Mouse (Mus musculus): ENCODE data around the gene Ywhag. TPM values are rescaled to one million over a fixed set of nuclear protein-coding genes. Genes with fewer than 3 reads are reported as not detected.

Gene Ywhag
- 124 and 130 TPM in 2 replicates for total RNA-seq (2015)
- total RNA-seq (2017), result 87.4 and 88.3 TPM in 2 replicates

GRCm38 (mm10) chr5:135934481-135935175 lies at the start of gene Ywhag:
Gene Ywhag (minus strand): TSS chr5:135934616.
- ATAC-seq (replicated peaks; ENCODE audit: poor library complexity), result peak; percentile 87

GRCm38 (mm10) chr5:135982398-135982797 lies 48.0 kb upstream of the Ywhag start:
- ATAC-seq (replicated peaks; ENCODE audit: poor library complexity), result peak; percentile 94

GRCm38 (mm10) chr5:135979904-135980303 lies 45.5 kb upstream of the Ywhag start, which contains the start of gene Zp3:
Gene Zp3 (plus strand): TSS chr5:135980099.
- ATAC-seq (replicated peaks; ENCODE audit: poor library complexity), result no peak

GRCm38 (mm10) chr5:135979381-135979780 lies 45.0 kb upstream of the Ywhag start:
- no peak for ATAC-seq (replicated peaks; ENCODE audit: poor library complexity)

- no peak for ATAC-seq (replicated peaks; ENCODE audit: poor library complexity)
Measured at GRCm38 (mm10) chr5:135975893-135976668, 41.7 kb upstream of the Ywhag start.

GRCm38 (mm10) chr5:135974365-135974764 lies 39.9 kb upstream of the Ywhag start, which contains the start of gene Ssc4d:
Gene Ssc4d (minus strand): TSS chr5:135974531.
- no peak for ATAC-seq (replicated peaks; ENCODE audit: poor library complexity)

GRCm38 (mm10) chr5:135971876-135972275 lies 37.5 kb upstream of the Ywhag start:
- ATAC-seq (replicated peaks; ENCODE audit: poor library complexity), result no peak

GRCm38 (mm10) chr5:135970247-135970646 lies 35.8 kb upstream of the Ywhag start:
- ATAC-seq (replicated peaks; ENCODE audit: poor library complexity), result no peak

- ATAC-seq (replicated peaks; ENCODE audit: poor library complexity), result peak; percentile 73
Measured at GRCm38 (mm10) chr5:135968781-135969180, 34.4 kb upstream of the Ywhag start.

GRCm38 (mm10) chr5:135966866-135967265 lies 32.5 kb upstream of the Ywhag start:
- no peak for ATAC-seq (replicated peaks; ENCODE audit: poor library complexity)

GRCm38 (mm10) chr5:135965501-135965930 lies 31.1 kb upstream of the Ywhag start:
- no peak for ATAC-seq (replicated peaks; ENCODE audit: poor library complexity)

GRCm38 (mm10) chr5:135963280-135963627 lies 28.8 kb upstream of the Ywhag start:
- no peak for ATAC-seq (replicated peaks; ENCODE audit: poor library complexity)

- peak; percentile 80 for ATAC-seq (replicated peaks; ENCODE audit: poor library complexity)
Measured at GRCm38 (mm10) chr5:135962492-135963279, 28.3 kb upstream of the Ywhag start.

GRCm38 (mm10) chr5:135962125-135962491 lies 27.7 kb upstream of the Ywhag start:
- ATAC-seq (replicated peaks; ENCODE audit: poor library complexity), result no peak

- no peak for ATAC-seq (replicated peaks; ENCODE audit: poor library complexity)
Measured at GRCm38 (mm10) chr5:135960909-135961635, 26.7 kb upstream of the Ywhag start.

GRCm38 (mm10) chr5:135959911-135960310 lies 25.5 kb upstream of the Ywhag start:
- ATAC-seq (replicated peaks; ENCODE audit: poor library complexity), result no peak

GRCm38 (mm10) chr5:135958367-135958766 lies 24.0 kb upstream of the Ywhag start:
- ATAC-seq (replicated peaks; ENCODE audit: poor library complexity), result no peak

- ATAC-seq (replicated peaks; ENCODE audit: poor library complexity), result peak; percentile 83
Measured at GRCm38 (mm10) chr5:135957207-135957974, 23.0 kb upstream of the Ywhag start.

- no peak for ATAC-seq (replicated peaks; ENCODE audit: poor library complexity)
Measured at GRCm38 (mm10) chr5:135956300-135957206, 22.1 kb upstream of the Ywhag start.
